Mouse (Mus musculus) E14TG2a.4 (cell line): ENCODE measurements around the gene Epyc.

Source experiments
- CTCF ChIP-seq: conservative IDR thresholded peaks from 2 replicates; pipeline ENCODE4 v1.5.1; 2014; ENCODE audit warnings: low read length
- NANOG ChIP-seq: IDR thresholded peaks from 2 replicates; pipeline ENCODE4 v1.6.1; 2014; ENCODE audit warnings: borderline replicate concordance, low read length, mixed read lengths
- POU5F1 ChIP-seq: IDR thresholded peaks from 2 replicates; pipeline ENCODE4 v1.6.1; 2014; ENCODE audit warnings: low read length, borderline replicate concordance

- TF ChIP-seq CTCF = no peak
- TF ChIP-seq NANOG = no peak
- TF ChIP-seq POU5F1 = no peak
Observed at GRCm38 (mm10) chr10:97631061-97631460, 12.8 kb upstream of the Epyc start.
